ENCODE assay signal across 17 mouse cellular contexts in the genomic region with DNA sequence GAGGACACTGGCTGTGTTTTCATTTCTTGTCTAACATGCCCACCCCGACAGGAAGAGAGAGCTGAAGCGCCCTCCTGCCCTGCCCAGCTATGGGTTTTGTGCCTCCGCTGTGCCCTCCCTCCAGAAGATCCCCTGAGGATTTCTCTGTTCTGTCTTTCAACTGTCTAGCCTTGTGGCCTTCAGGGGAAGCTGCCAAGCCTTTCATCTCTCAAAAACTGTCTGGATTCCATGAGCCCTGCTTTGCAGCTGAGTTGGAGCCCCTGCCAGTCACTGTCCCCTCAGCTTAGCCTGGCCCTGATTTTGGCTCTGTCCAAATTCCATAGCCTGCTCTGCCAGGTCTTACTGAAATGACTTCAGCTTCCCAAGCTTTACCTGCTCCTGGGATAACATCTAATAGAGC.
"Had no signal": no experiment of that assay in that cellular context is flagged by ENCODE, and none has a peak within 500 bp of the region (broad histone marks: within the 10 kb centered on the region; RNA-seq: fewer than 3 reads in every experiment).

No protein-coding gene starts in this region.

- H3K4me2 ChIP-seq: limb, embryonic 12.5 days; liver, embryonic 15.5 days; lung, embryonic 14.5 days; neural tube, embryonic 13.5 days had no signal

- H3K4me3 ChIP-seq: limb, embryonic 12.5 days; liver, embryonic 15.5 days; midbrain, embryonic 10.5 days; neural tube, embryonic 13.5 days had no signal

- H3K4me1 ChIP-seq: limb, embryonic 12.5 days; neural tube, embryonic 13.5 days had no signal

- H3K9ac ChIP-seq: limb, embryonic 12.5 days; liver, embryonic 15.5 days; lung, embryonic 14.5 days; neural tube, embryonic 13.5 days had no signal

- H3K9me3 ChIP-seq: limb, embryonic 12.5 days; liver, embryonic 15.5 days; midbrain, embryonic 10.5 days; neural tube, embryonic 13.5 days had no signal

- H3K27ac ChIP-seq: limb, embryonic 12.5 days; liver, embryonic 15.5 days; midbrain, embryonic 10.5 days; neural tube, embryonic 13.5 days had no signal

- ATAC-seq: midbrain, embryonic 16.5 days had no signal

- DNase-seq: kidney, adult 8-10 months; kidney, postnatal 36 days; layer of hippocampus, adult 9-11 months; liver; lung, embryonic 14.5 days; lung, postnatal 10 days; lung, postnatal 4 days; retina, postnatal 1 day; right cerebral cortex, postnatal 4 days; spleen, adult 18-20 months; thymus, adult 18-20 months; thymus, postnatal 25 days had no signal

- H3K27me3 ChIP-seq: limb, embryonic 12.5 days; liver, embryonic 15.5 days; neural tube, embryonic 13.5 days had no signal
